In genomic region chr7:19341761-19342409, GRCm38 (mm10) we compare ENCODE assay signal across 8 mouse cellular contexts. TPM values are rescaled to one million over a fixed set of nuclear protein-coding genes. Genes with fewer than 3 reads are reported as not detected.
DNase-seq lines count a peak whose midpoint lies in the region; ATAC-seq and TF ChIP-seq lines count a peak whose summit lies in the region.

No protein-coding gene starts in this region.

- peaks cover 45% of the 10 kb centered on the region for H3K4me1 ChIP-seq in lung, embryonic 15.5 days
- peaks cover 7% of the 10 kb centered on the region for H3K4me1 ChIP-seq in cortical plate, adult 2 months (ENCODE audit: control insufficient read depth, insufficient read depth, low read length)
- peaks cover 33% of the 10 kb centered on the region for H3K4me1 ChIP-seq in heart, embryonic 11.5 days (ENCODE audit: control insufficient read depth, insufficient read depth, low read length)
- H3K4me1 ChIP-seq in neural tube, embryonic 15.5 days: peaks cover 47% of the 10 kb centered on the region

- ATAC-seq in lung, embryonic 15.5 days (ENCODE audit: borderline replicate concordance, extremely low read depth, low FRiP score, low TSS enrichment): peak; percentile 19; the same call in 1 of the 2 replicates
- peak; percentile 59 for ATAC-seq in heart, embryonic 11.5 days (replicated peaks; ENCODE audit: insufficient number of reproducible peaks, low FRiP score, low TSS enrichment)
- no peak for ATAC-seq in neural tube, embryonic 15.5 days (ENCODE audit: low FRiP score)

- no peaks in the 10 kb centered on the region for H3K9me3 ChIP-seq in lung, embryonic 15.5 days
- H3K9me3 ChIP-seq in heart, embryonic 11.5 days (replicated peaks; ENCODE audit: control insufficient read depth, low read length): no peaks in the 10 kb centered on the region
- H3K9me3 ChIP-seq in neural tube, embryonic 15.5 days (replicated peaks): no peaks in the 10 kb centered on the region

- no peak for DNase-seq in lung, postnatal 14 days
- peak; percentile 75 for DNase-seq in left cerebral cortex, postnatal 36 days (ENCODE audit: low spot score in 2 of 2)
- DNase-seq in thymus, postnatal 25 days: no peak
- no peak for DNase-seq in urinary bladder, postnatal 14 days (ENCODE audit: low spot score)

- intact Hi-C loops in left cerebral cortex, postnatal 36 days (cut with DNase I): loop anchor here (1.0 to 5.0 kb wide), 3 partner anchors 41 to 165 kb away; partner anchors contain the start of gene Eml2

- H3K27ac ChIP-seq in lung, embryonic 15.5 days: no peak overlapping the region
- H3K27ac ChIP-seq in cortical plate, adult 2 months (ENCODE audit: insufficient read depth, low read length): 0 out of 2 replicates have a peak overlapping the region, but pooled peaks have one; percentile 7
- peak overlapping the region; percentile 94 for H3K27ac ChIP-seq in heart, embryonic 11.5 days (ENCODE audit: low read depth, low read length)
- H3K27ac ChIP-seq in neural tube, embryonic 15.5 days (replicated peaks): no peak overlapping the region

- peaks cover 17% of the 10 kb centered on the region for H3K27me3 ChIP-seq in lung, embryonic 15.5 days
- H3K27me3 ChIP-seq in heart, embryonic 11.5 days (ENCODE audit: control insufficient read depth, insufficient read depth, low read length): peaks cover 3% of the 10 kb centered on the region; the same call in 1 of the 2 replicates
- H3K27me3 ChIP-seq in neural tube, embryonic 15.5 days (replicated peaks): peaks cover 19% of the 10 kb centered on the region

- no peaks in the 10 kb centered on the region for H3K36me3 ChIP-seq in lung, embryonic 15.5 days
- no peaks in the 10 kb centered on the region for H3K36me3 ChIP-seq in heart, embryonic 11.5 days (ENCODE audit: control insufficient read depth, insufficient read depth, low read length)
- H3K36me3 ChIP-seq in neural tube, embryonic 15.5 days: no peaks in the 10 kb centered on the region

- peak overlapping the region; percentile 92 for H3K4me2 ChIP-seq in lung, embryonic 15.5 days
- peak overlapping the region; percentile 71 for H3K4me2 ChIP-seq in heart, embryonic 11.5 days
- H3K4me2 ChIP-seq in neural tube, embryonic 15.5 days: peak overlapping the region; percentile 98

- under 1% methylated on average over 41 of the region's 41 CpGs for WGBS in lung, embryonic 15.5 days
- under 1% methylated on average over 41 of the region's 41 CpGs for WGBS in heart, embryonic 11.5 days (ENCODE audit: insufficient replicate concordance)
- WGBS in neural tube, embryonic 15.5 days: 1% methylated on average over 41 of the region's 41 CpGs

- H3K4me3 ChIP-seq in lung, embryonic 15.5 days: peak overlapping the region; percentile 46
- H3K4me3 ChIP-seq in cortical plate, adult 2 months (ENCODE audit: insufficient read depth, low read length): peak overlapping the region; percentile 55
- peak overlapping the region; percentile 44 for H3K4me3 ChIP-seq in heart, embryonic 11.5 days (ENCODE audit: low read depth, low read length)
- H3K4me3 ChIP-seq in neural tube, embryonic 15.5 days (replicated peaks): peak overlapping the region; percentile 49

- TF ChIP-seq CTCF in cortical plate, adult 2 months (IDR thresholded peaks at IDR 0.05; ENCODE audit: extremely low read depth, insufficient read depth, low read length): no peak

- no peak for TF ChIP-seq POLR2A in cortical plate, adult 2 months (IDR thresholded peaks at IDR 0.05; ENCODE audit: extremely low read depth, insufficient read depth, low read length)

- H3K9ac ChIP-seq in lung, embryonic 15.5 days: peak overlapping the region; percentile 33
- H3K9ac ChIP-seq in heart, embryonic 11.5 days (ENCODE audit: low read depth, low read length): peak overlapping the region; percentile 65
- H3K9ac ChIP-seq in neural tube, embryonic 15.5 days (replicated peaks): peak overlapping the region; percentile 54

RNA-seq across cellular contexts. Expression of gene Ercc1, which starts 2.7 kb away (rescaled TPM):
- 86.4 and 88.6 TPM in 2 replicates for polyA plus RNA-seq in lung, embryonic 15.5 days (2015; fragmentation: Nextera tagmentation; extraction: Ambion mirVana)
- polyA plus RNA-seq in cortical plate, adult 2 months (2012; rRNA removed): 53.8 and 59.1 TPM in 2 replicates
- 72.5 and 74.5 TPM in 2 replicates for polyA plus RNA-seq in heart, embryonic 11.5 days (2014; fragmentation: Nextera tagmentation; extraction: Ambion mirVana)
- 10 to 100 TPM; 35.6 to 41.8 TPM for total RNA-seq in left cerebral cortex, postnatal 36 days (2021)
- 78.5 and 93.5 TPM in 2 replicates for polyA plus RNA-seq in neural tube, embryonic 15.5 days (2015; fragmentation: Nextera tagmentation; extraction: Ambion mirVana)

RNA-seq across cellular contexts. Expression of gene Cd3eap, which starts 17.4 kb away (rescaled TPM):
- 20.1 and 21.7 TPM in 2 replicates for polyA plus RNA-seq in lung, embryonic 15.5 days (2015; fragmentation: Nextera tagmentation; extraction: Ambion mirVana)
- 14.4 and 14.6 TPM in 2 replicates for polyA plus RNA-seq in cortical plate, adult 2 months (2012; rRNA removed)
- 17.6 and 18.9 TPM in 2 replicates for polyA plus RNA-seq in heart, embryonic 11.5 days (2014; fragmentation: Nextera tagmentation; extraction: Ambion mirVana)
- 10 to 100 TPM; 17.3 to 17.6 TPM for total RNA-seq in left cerebral cortex, postnatal 36 days (2021)
- polyA plus RNA-seq in neural tube, embryonic 15.5 days (2015; fragmentation: Nextera tagmentation; extraction: Ambion mirVana): 22.2 and 23.0 TPM in 2 replicates

RNA-seq across cellular contexts. Expression of gene Ppp1r13l, which starts 17.7 kb away (rescaled TPM):
- 6.3 and 6.8 TPM in 2 replicates for polyA plus RNA-seq in lung, embryonic 15.5 days (2015; fragmentation: Nextera tagmentation; extraction: Ambion mirVana)
- 5.0 and 5.4 TPM in 2 replicates for polyA plus RNA-seq in cortical plate, adult 2 months (2012; rRNA removed)
- polyA plus RNA-seq in heart, embryonic 11.5 days (2014; fragmentation: Nextera tagmentation; extraction: Ambion mirVana): 12.4 and 17.6 TPM in 2 replicates
- total RNA-seq in left cerebral cortex, postnatal 36 days (2021): 1 to 10 TPM; 5.1 to 7.9 TPM
- 1.9 and 2.1 TPM in 2 replicates for polyA plus RNA-seq in neural tube, embryonic 15.5 days (2015; fragmentation: Nextera tagmentation; extraction: Ambion mirVana)

RNA-seq across cellular contexts. Expression of gene Fosb, which starts 32.0 kb away (rescaled TPM):
- polyA plus RNA-seq in lung, embryonic 15.5 days (2015; fragmentation: Nextera tagmentation; extraction: Ambion mirVana): 0.24 and 0.26 TPM in 2 replicates
- polyA plus RNA-seq in cortical plate, adult 2 months (2012; rRNA removed): 5.1 and 7.1 TPM in 2 replicates
- 0.11 and 0.17 TPM in 2 replicates for polyA plus RNA-seq in heart, embryonic 11.5 days (2014; fragmentation: Nextera tagmentation; extraction: Ambion mirVana)
- 10 to 100 TPM; 20.6 to 22.5 TPM for total RNA-seq in left cerebral cortex, postnatal 36 days (2021)
- 0.09 and 0.18 TPM in 2 replicates for polyA plus RNA-seq in neural tube, embryonic 15.5 days (2015; fragmentation: Nextera tagmentation; extraction: Ambion mirVana)

RNA-seq across cellular contexts. Expression of gene Ercc2, which starts 39.9 kb away (rescaled TPM):
- 14.4 and 15.7 TPM in 2 replicates for polyA plus RNA-seq in lung, embryonic 15.5 days (2015; fragmentation: Nextera tagmentation; extraction: Ambion mirVana)
- 41.4 and 48.3 TPM in 2 replicates for polyA plus RNA-seq in cortical plate, adult 2 months (2012; rRNA removed)
- 6.1 and 6.6 TPM in 2 replicates for polyA plus RNA-seq in heart, embryonic 11.5 days (2014; fragmentation: Nextera tagmentation; extraction: Ambion mirVana)
- total RNA-seq in left cerebral cortex, postnatal 36 days (2021): 10 to 100 TPM; 26.1 to 40.0 TPM
- polyA plus RNA-seq in neural tube, embryonic 15.5 days (2015; fragmentation: Nextera tagmentation; extraction: Ambion mirVana): 21.6 and 22.2 TPM in 2 replicates

Comparison
In these comparisons a context has a peak if more than half of its experiments do, and no peak if none do; other contexts are left out.
1. H3K27ac ChIP-seq: peak in cortical plate, adult 2 months (single experiment) and heart, embryonic 11.5 days (single experiment); none in lung, embryonic 15.5 days (single experiment) and neural tube, embryonic 15.5 days (single experiment).
2. DNase-seq: peak in left cerebral cortex, postnatal 36 days (2 of 2); none in lung, postnatal 14 days (single experiment), thymus, postnatal 25 days (single experiment) and urinary bladder, postnatal 14 days (single experiment).
3. Peak in every context shown above with its lines, with median percentiles within 50 percentile points of each other: H3K4me2 ChIP-seq, H3K4me3 ChIP-seq and H3K9ac ChIP-seq.